Mouse (Mus musculus): ENCODE measurements around the gene Rtf2.

- TF ChIP-seq CTCF (IDR thresholded peaks at IDR 0.05; ENCODE audit: low read depth, low read length): no peak
- no peak for TF ChIP-seq GATA1 (IDR thresholded peaks at IDR 0.05; ENCODE audit: borderline replicate concordance, low read length)
These were observed 23.5 kb upstream of the Rtf2 start for GRCm38 (mm10) chr2:172416876-172417275.
